Comparison of ENCODE assay signal across 15 mouse cellular contexts in the genomic region with DNA sequence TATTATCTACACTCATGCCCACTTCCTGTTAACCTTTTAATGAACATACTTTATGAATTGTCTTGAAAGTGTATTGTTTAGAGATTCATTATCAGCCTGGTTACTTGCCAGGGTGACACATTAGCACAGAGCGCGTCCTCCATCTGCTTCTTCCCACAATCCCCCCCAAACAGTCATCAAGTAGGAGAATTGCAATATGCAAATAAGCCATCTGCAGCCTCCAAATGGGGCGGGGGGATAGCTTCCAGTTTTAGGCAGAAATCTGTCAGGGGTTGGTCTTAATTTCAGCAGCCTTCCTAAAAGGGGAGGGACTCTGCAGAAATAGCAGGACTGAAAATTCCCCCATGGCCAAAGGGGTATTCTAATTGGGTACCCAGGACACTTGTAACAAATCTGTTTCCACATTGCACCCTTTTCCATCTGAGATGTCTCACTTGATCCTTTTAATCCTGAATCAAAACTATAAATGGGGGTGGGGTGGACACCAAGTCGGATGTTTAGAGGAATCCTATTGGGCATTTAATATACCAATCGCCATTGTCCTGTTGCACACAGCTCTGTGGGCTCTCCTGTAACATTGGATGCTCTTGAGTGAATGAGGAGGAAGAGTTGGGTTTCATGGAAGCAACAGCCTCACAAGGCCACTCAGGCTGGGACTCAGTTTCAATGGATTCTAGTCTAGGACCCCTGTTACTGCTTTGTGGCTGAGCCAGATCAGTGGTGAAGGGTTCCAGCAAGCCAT. TPM values are rescaled to one million over a fixed set of nuclear protein-coding genes. Genes with fewer than 3 reads are reported as not detected.
DNase-seq lines count a peak whose midpoint lies in the region; ATAC-seq lines count a peak whose summit lies in the region.
"Had no signal": no experiment of that assay in that cellular context is flagged by ENCODE, and none has a peak within 500 bp of the region (broad histone marks: within the 10 kb centered on the region; RNA-seq: fewer than 3 reads in every experiment).

No protein-coding gene starts in this region.

- 80% methylated on average over 5 of the region's 5 CpGs for WGBS in forebrain, embryonic 11.5 days
- 86% methylated on average over 5 of the region's 5 CpGs for WGBS in forebrain, embryonic 10.5 days
- WGBS in hindbrain, embryonic 13.5 days, result 47% methylated on average over 5 of the region's 5 CpGs
- 81% methylated on average over 5 of the region's 5 CpGs for WGBS in heart, embryonic 11.5 days (ENCODE audit: insufficient replicate concordance)

- no peak overlapping the region for H3K4me2 ChIP-seq in forebrain, embryonic 11.5 days (ENCODE audit: low read depth, low read length, severe bottlenecking)
- no peak overlapping the region for H3K4me2 ChIP-seq in hindbrain, embryonic 13.5 days
- no peak overlapping the region for H3K4me2 ChIP-seq in heart, embryonic 11.5 days

- H3K27me3 ChIP-seq in forebrain, embryonic 11.5 days (ENCODE audit: control insufficient read depth, insufficient read depth, low read length), result no peaks in the 10 kb centered on the region
- H3K27me3 ChIP-seq in forebrain, embryonic 10.5 days (ENCODE audit: poor library complexity, severe bottlenecking), result peaks cover 5% of the 10 kb centered on the region; the same call in 1 of the 2 replicates
- H3K27me3 ChIP-seq in hindbrain, embryonic 13.5 days, result no peaks in the 10 kb centered on the region
- H3K27me3 ChIP-seq in heart, embryonic 11.5 days (ENCODE audit: control insufficient read depth, insufficient read depth, low read length), result no peaks in the 10 kb centered on the region

- no peak overlapping the region for H3K9ac ChIP-seq in forebrain, embryonic 11.5 days (ENCODE audit: low read length)
- H3K9ac ChIP-seq in hindbrain, embryonic 13.5 days, result no peak overlapping the region
- H3K9ac ChIP-seq in heart, embryonic 11.5 days (ENCODE audit: low read depth, low read length), result no peak overlapping the region
- H3K9ac ChIP-seq: liver, embryonic 14.5 days had no signal

- H3K36me3 ChIP-seq in forebrain, embryonic 11.5 days (ENCODE audit: control insufficient read depth, insufficient read depth, low read length), result no peaks in the 10 kb centered on the region
- H3K36me3 ChIP-seq in forebrain, embryonic 10.5 days (replicated peaks), result no peaks in the 10 kb centered on the region
- H3K36me3 ChIP-seq in hindbrain, embryonic 13.5 days, result no peaks in the 10 kb centered on the region
- no peaks in the 10 kb centered on the region for H3K36me3 ChIP-seq in heart, embryonic 11.5 days (ENCODE audit: control insufficient read depth, insufficient read depth, low read length)

- no peak overlapping the region for H3K4me3 ChIP-seq in forebrain, embryonic 11.5 days (ENCODE audit: low read depth, low read length)
- no peak overlapping the region for H3K4me3 ChIP-seq in forebrain, embryonic 10.5 days
- no peak overlapping the region for H3K4me3 ChIP-seq in hindbrain, embryonic 13.5 days
- H3K4me3 ChIP-seq in heart, embryonic 11.5 days (ENCODE audit: low read depth, low read length), result no peak overlapping the region
- H3K4me3 ChIP-seq: left cerebral cortex, adult 2 months had no signal

- H3K27ac ChIP-seq in forebrain, embryonic 11.5 days (ENCODE audit: low read depth, low read length), result no peak overlapping the region
- H3K27ac ChIP-seq in forebrain, embryonic 10.5 days, result no peak overlapping the region
- peak overlapping the region; percentile 41; the same call in 1 of the 2 replicates for H3K27ac ChIP-seq in hindbrain, embryonic 13.5 days
- H3K27ac ChIP-seq in heart, embryonic 11.5 days (ENCODE audit: low read depth, low read length), result no peak overlapping the region
- H3K27ac ChIP-seq: left cerebral cortex, adult 2 months; liver, embryonic 14.5 days had no signal

- no peaks in the 10 kb centered on the region for H3K4me1 ChIP-seq in forebrain, embryonic 11.5 days (replicated peaks; ENCODE audit: control insufficient read depth, insufficient read depth, low read length)
- H3K4me1 ChIP-seq in forebrain, embryonic 10.5 days, result 0 out of 2 replicates have a peak, but pooled peaks cover 3% of the 10 kb centered on the region
- H3K4me1 ChIP-seq in hindbrain, embryonic 13.5 days (replicated peaks), result peaks cover 25% of the 10 kb centered on the region
- no peaks in the 10 kb centered on the region for H3K4me1 ChIP-seq in heart, embryonic 11.5 days (ENCODE audit: control insufficient read depth, insufficient read depth, low read length)

- peak; percentile 57; the same call in 1 of the 2 replicates for ATAC-seq in forebrain, embryonic 11.5 days (replicated peaks; ENCODE audit: low FRiP score)
- ATAC-seq in hindbrain, embryonic 13.5 days (ENCODE audit: low FRiP score), result peak; percentile 66
- no peak for ATAC-seq in heart, embryonic 11.5 days (replicated peaks; ENCODE audit: insufficient number of reproducible peaks, low FRiP score, low TSS enrichment)

- H3K9me3 ChIP-seq in forebrain, embryonic 11.5 days (ENCODE audit: control insufficient read depth, low read length), result no peaks in the 10 kb centered on the region
- H3K9me3 ChIP-seq in forebrain, embryonic 10.5 days, result no peaks in the 10 kb centered on the region
- H3K9me3 ChIP-seq in hindbrain, embryonic 13.5 days, result no peaks in the 10 kb centered on the region
- H3K9me3 ChIP-seq in heart, embryonic 11.5 days (replicated peaks; ENCODE audit: control insufficient read depth, low read length), result no peaks in the 10 kb centered on the region

- DNase-seq in forebrain, embryonic 11.5 days (ENCODE audit: low spot score), result no peak
- no peak for DNase-seq in forebrain, embryonic 10.5 days (ENCODE audit: extremely low spot score, low spot score)
- peak; percentile 77 for DNase-seq in brain, embryonic 18.5 days (ENCODE audit: low read depth, low spot score)
- DNase-seq in layer of hippocampus, postnatal 36 days, result peak; percentile 70 to 75
- DNase-seq in kidney, postnatal 36 days, result no peak
- no peak for DNase-seq in spleen, postnatal 10 days (ENCODE audit: low spot score in 2 of 2)
- DNase-seq: gastrocnemius, postnatal 36 days; kidney, adult 11 months; thymus, adult 2 months had no signal

RNA-seq across cellular contexts. Expression of a gene that starts 51.7 kb away (rescaled TPM):
- polyA plus RNA-seq in forebrain, embryonic 11.5 days (2014; fragmentation: Nextera tagmentation; extraction: Ambion mirVana), result 8.3 and 9.0 TPM in 2 replicates
- polyA plus RNA-seq in forebrain, embryonic 10.5 days (2016; fragmentation: Nextera tagmentation; extraction: Ambion mirVana), result 2.0 and 2.6 TPM in 2 replicates
- 57.7 and 63.2 TPM in 2 replicates for polyA plus RNA-seq in hindbrain, embryonic 13.5 days (2015; fragmentation: Nextera tagmentation; extraction: Ambion mirVana)
- total RNA-seq in layer of hippocampus, postnatal 36 days (2021), result 100 to 1,000 TPM; 280 to 322 TPM
- polyA plus RNA-seq in heart, embryonic 11.5 days (2014; fragmentation: Nextera tagmentation; extraction: Ambion mirVana), result 0.76 and 1.1 TPM in 2 replicates
- total RNA-seq: megakaryocyte, adult 5-6 weeks; MEL had no signal

Comparison
In these comparisons a context has a peak if more than half of its experiments do, and no peak if none do; other contexts are left out.
1. DNase-seq: peak in brain, embryonic 18.5 days (single experiment) and layer of hippocampus, postnatal 36 days (2 of 2); none in forebrain, embryonic 11.5 days (single experiment), forebrain, embryonic 10.5 days (single experiment), kidney, postnatal 36 days (0 of 2) and spleen, postnatal 10 days (0 of 2).